Mouse (Mus musculus): ENCODE results near the gene Trp53inp2. TPM values are rescaled to one million over a fixed set of nuclear protein-coding genes. Genes with fewer than 3 reads are reported as not detected.

The Trp53inp2 gene
- polyA plus RNA-seq, 1 experiment from 2014 or later = 55.4 TPM

DNA sequence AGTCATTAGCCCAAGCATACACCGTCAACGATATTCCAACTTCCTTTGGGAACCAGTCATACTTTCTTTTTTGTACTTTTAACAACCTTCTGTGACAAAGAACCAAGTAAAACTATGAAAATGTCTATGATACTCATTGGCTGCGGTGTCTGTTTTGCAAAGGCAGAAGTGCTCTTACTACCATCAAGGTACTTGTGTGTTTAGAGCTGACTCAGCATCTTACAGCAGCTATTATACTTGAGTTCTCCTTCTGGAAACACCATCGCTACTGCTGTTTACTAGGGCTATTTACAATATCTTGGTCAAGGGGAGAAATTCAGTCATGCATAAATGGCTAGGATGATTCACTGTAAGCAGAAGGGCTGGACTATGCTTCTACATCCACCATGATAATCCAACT lies 21.1 kb downstream of the Trp53inp2 start:
- Histone ChIP-seq H3K4me3 (ENCODE audit: inconsistent target) (no peak overlapping the region), H3K36me3 (ENCODE audit: inconsistent target) (peaks cover 15% of the 10 kb centered on the region), H3K27ac (0 out of 2 replicates have a peak overlapping the region, but pooled peaks have one; percentile 15), H3K79me2 (ENCODE audit: inconsistent target) (peaks cover 10% of the 10 kb centered on the region; the same call in 1 of the 2 replicates)
- WGBS (ENCODE audit: missing documents) = 100% methylated on average over 4 of the region's 4 CpGs

DNA sequence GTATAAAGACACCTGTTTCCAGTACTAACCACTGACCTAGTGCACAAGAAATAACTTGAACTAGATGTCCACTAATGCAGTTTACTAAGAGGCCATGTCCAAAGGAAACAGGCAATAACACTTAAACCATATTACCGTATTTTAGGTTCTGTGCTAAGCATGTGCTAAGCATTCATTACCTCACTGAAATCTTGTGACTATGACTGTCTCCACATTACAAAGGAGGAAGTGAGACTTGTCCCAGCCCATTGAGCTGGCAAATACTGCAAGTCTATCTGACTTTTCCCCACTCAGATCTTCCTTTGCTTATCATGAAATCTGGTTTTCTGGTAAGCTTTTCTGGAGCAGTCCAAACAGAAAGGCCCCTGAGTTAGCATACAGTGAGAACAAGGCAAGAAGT lies 23.8 kb downstream of the Trp53inp2 start:
- peak overlapping the region; percentile 99 for H3K27ac ChIP-seq
- no peak overlapping the region for H3K4me3 ChIP-seq (ENCODE audit: inconsistent target)
- H3K79me2 ChIP-seq (ENCODE audit: inconsistent target) = peaks cover 10% of the 10 kb centered on the region; the same call in 1 of the 2 replicates
- 0% methylated on average over 1 of the region's 1 CpGs for WGBS (ENCODE audit: missing documents)
- peaks cover 24% of the 10 kb centered on the region for H3K36me3 ChIP-seq (ENCODE audit: inconsistent target)

DNA sequence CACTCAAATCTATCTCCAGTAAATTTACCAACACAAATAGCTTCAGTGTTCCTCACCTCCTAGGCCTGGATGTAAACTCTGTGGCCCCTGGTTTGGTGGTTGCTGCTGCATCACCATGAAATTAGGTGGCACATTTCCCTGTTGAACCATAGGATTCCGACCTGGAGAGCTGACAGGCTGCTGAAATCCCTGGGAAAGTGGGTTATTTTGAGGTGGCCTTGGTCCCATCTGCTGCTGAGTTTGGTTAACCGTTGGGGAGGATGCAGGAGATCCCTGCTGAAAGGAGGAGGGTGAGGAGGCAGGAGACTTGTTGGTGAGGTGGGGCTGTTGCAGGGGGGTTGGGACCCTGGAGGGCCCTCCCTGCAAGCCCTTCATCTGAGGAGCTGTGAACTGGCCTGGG lies 40.1 kb downstream of the Trp53inp2 start:
- 89% methylated on average over 2 of the region's 2 CpGs for WGBS (ENCODE audit: missing documents)
- Histone ChIP-seq H3K4me3 (ENCODE audit: inconsistent target) (no peak overlapping the region), H3K27ac (no peak overlapping the region), H3K36me3 (ENCODE audit: inconsistent target) (peaks cover 59% of the 10 kb centered on the region), H3K79me2 (ENCODE audit: inconsistent target) (no peaks in the 10 kb centered on the region)

DNA sequence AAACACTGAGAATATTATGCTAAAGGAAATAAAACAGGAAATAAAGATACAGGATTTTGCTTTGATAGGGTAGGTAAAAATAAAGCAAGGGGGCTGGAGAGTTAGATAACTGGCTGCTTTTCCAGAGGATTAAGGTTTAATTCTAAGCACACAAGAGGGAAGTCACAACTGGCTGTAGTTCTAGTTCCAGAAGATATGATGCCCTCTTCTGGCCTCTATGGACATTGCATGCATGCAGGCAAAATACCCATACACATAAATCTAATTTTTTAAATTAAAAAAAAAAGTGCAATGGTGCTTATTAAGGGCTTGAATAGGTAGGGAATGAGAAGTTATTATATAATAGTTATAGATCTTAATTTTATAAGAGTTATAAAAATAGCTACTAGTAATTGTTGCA lies 55.6 kb downstream of the Trp53inp2 start:
- Histone ChIP-seq H3K4me3 (ENCODE audit: inconsistent target) (no peak overlapping the region), H3K79me2 (ENCODE audit: inconsistent target) (peaks cover 26% of the 10 kb centered on the region), H3K27ac (no peak overlapping the region), H3K36me3 (ENCODE audit: inconsistent target) (peaks cover 34% of the 10 kb centered on the region; the same call in 1 of the 2 replicates)

Other genes with a start within 250 kb of the Trp53inp2 start
- 32.1 to 44.3 TPM (median 34.9 TPM) in 3 replicates for gene Itch, start 247.6 kb upstream of the Trp53inp2 start, polyA plus RNA-seq (2018)
- 226 to 667 TPM (median 283 TPM) in 3 replicates for gene Dynlrb1, start 144.5 kb upstream of the Trp53inp2 start, polyA plus RNA-seq (2018)
- gene Map1lc3a, start 104.8 kb upstream of the Trp53inp2 start, polyA plus RNA-seq (2018) = 10.1 to 33.5 TPM (median 21.2 TPM) in 3 replicates
- gene Pigu, start 23.6 kb upstream of the Trp53inp2 start, polyA plus RNA-seq (2018) = 26.4 to 67.1 TPM (median 39.7 TPM) in 3 replicates
- 24.8 to 43.9 TPM (median 29.8 TPM) in 3 replicates for gene Ncoa6, start 92.8 kb downstream of the Trp53inp2 start, polyA plus RNA-seq (2018)
- gene Acss2, start 136.9 kb downstream of the Trp53inp2 start, polyA plus RNA-seq (2018) = 2.5 to 12.9 TPM (median 4.1 TPM) in 3 replicates
- not detected in 3 replicates for gene Ggt7, start 137.2 kb downstream of the Trp53inp2 start, polyA plus RNA-seq (2018)
- 13.3 to 14.6 TPM (median 14.0 TPM) in 3 replicates for gene Gss, start 211.8 kb downstream of the Trp53inp2 start, polyA plus RNA-seq (2018)
- not detected in 3 replicates for gene Myh7b, start 230.2 kb downstream of the Trp53inp2 start, polyA plus RNA-seq (2018)

All from macrophage (primary cell).